Mouse (Mus musculus): Measurements from ENCODE around the gene Brd1.
"Not testable (repeated sequence)": the region's sequence is repeated elsewhere in the genome, so short reads cannot be mapped to it uniquely, and the experiment has no call there.

Brd1 gene

GRCm38 (mm10) chr15:88733834-88734571 lies at the start of gene Brd1:
Gene Brd1 (minus strand): TSS chr15:88734233.
- H3K36me3 ChIP-seq (ENCODE audit: control insufficient read depth, insufficient read depth, low read length, poor library complexity, severe bottlenecking) = no peaks in the 10 kb centered on the region
- DNase-seq (ENCODE audit: low read depth, low spot score) = peak; percentile 59

GRCm38 (mm10) chr15:88774630-88775029 lies 40.6 kb upstream of the Brd1 start:
- not testable (repeated sequence) for H3K36me3 ChIP-seq (ENCODE audit: control insufficient read depth, insufficient read depth, low read length, poor library complexity, severe bottlenecking); H3K27me3 ChIP-seq (ENCODE audit: control insufficient read depth, insufficient read depth, low read length, poor library complexity, severe bottlenecking); DNase-seq (ENCODE audit: low read depth, low spot score)

More at GRCm38 (mm10) chr15:88733834-88734571, at the start of gene Brd1:
- H3K27me3 ChIP-seq (ENCODE audit: control insufficient read depth, insufficient read depth, low read length, poor library complexity, severe bottlenecking) = no peaks in the 10 kb centered on the region

- no peaks in the 10 kb centered on the region for H3K27me3 ChIP-seq (ENCODE audit: control insufficient read depth, insufficient read depth, low read length, poor library complexity, severe bottlenecking)
- no peak for DNase-seq (ENCODE audit: low read depth, low spot score)
- 0 out of 2 replicates have a peak, but pooled peaks cover 4% of the 10 kb centered on the region for H3K36me3 ChIP-seq (ENCODE audit: control insufficient read depth, insufficient read depth, low read length, poor library complexity, severe bottlenecking)
These were observed 34.5 kb upstream of the Brd1 start for GRCm38 (mm10) chr15:88768537-88768936.

GRCm38 (mm10) chr15:88766139-88766538 lies 32.1 kb upstream of the Brd1 start:
- not testable (repeated sequence) for H3K27me3 ChIP-seq (ENCODE audit: control insufficient read depth, insufficient read depth, low read length, poor library complexity, severe bottlenecking); H3K36me3 ChIP-seq (ENCODE audit: control insufficient read depth, insufficient read depth, low read length, poor library complexity, severe bottlenecking)
- DNase-seq (ENCODE audit: low read depth, low spot score) = peak; percentile 23

GRCm38 (mm10) chr15:88761551-88761950 lies 27.5 kb upstream of the Brd1 start:
- Histone ChIP-seq H3K36me3 (ENCODE audit: control insufficient read depth, insufficient read depth, low read length, poor library complexity, severe bottlenecking) (peaks cover 3% of the 10 kb centered on the region; the same call in 1 of the 2 replicates), H3K27me3 (ENCODE audit: control insufficient read depth, insufficient read depth, low read length, poor library complexity, severe bottlenecking) (no peaks in the 10 kb centered on the region)
- DNase-seq (ENCODE audit: low read depth, low spot score) = no peak

- Histone ChIP-seq H3K27me3 (ENCODE audit: control insufficient read depth, insufficient read depth, low read length, poor library complexity, severe bottlenecking) (no peaks in the 10 kb centered on the region), H3K36me3 (ENCODE audit: control insufficient read depth, insufficient read depth, low read length, poor library complexity, severe bottlenecking) (peaks cover 3% of the 10 kb centered on the region; the same call in 1 of the 2 replicates)
- DNase-seq (ENCODE audit: low read depth, low spot score) = no peak
These were observed 24.0 kb upstream of the Brd1 start for GRCm38 (mm10) chr15:88758061-88758460.

GRCm38 (mm10) chr15:88755761-88756160 lies 21.7 kb upstream of the Brd1 start:
- H3K27me3 ChIP-seq (ENCODE audit: control insufficient read depth, insufficient read depth, low read length, poor library complexity, severe bottlenecking) = no peaks in the 10 kb centered on the region
- H3K36me3 ChIP-seq (ENCODE audit: control insufficient read depth, insufficient read depth, low read length, poor library complexity, severe bottlenecking) = peaks cover 3% of the 10 kb centered on the region; the same call in 1 of the 2 replicates
- no peak for DNase-seq (ENCODE audit: low read depth, low spot score)

GRCm38 (mm10) chr15:88754896-88755295 lies 20.9 kb upstream of the Brd1 start:
- Histone ChIP-seq H3K27me3 (ENCODE audit: control insufficient read depth, insufficient read depth, low read length, poor library complexity, severe bottlenecking) (no peaks in the 10 kb centered on the region), H3K36me3 (ENCODE audit: control insufficient read depth, insufficient read depth, low read length, poor library complexity, severe bottlenecking) (peaks cover 3% of the 10 kb centered on the region; the same call in 1 of the 2 replicates)
- DNase-seq (ENCODE audit: low read depth, low spot score) = no peak

GRCm38 (mm10) chr15:88752403-88752733 lies 18.3 kb upstream of the Brd1 start:
- H3K36me3 ChIP-seq (ENCODE audit: control insufficient read depth, insufficient read depth, low read length, poor library complexity, severe bottlenecking) = no peaks in the 10 kb centered on the region
- H3K27me3 ChIP-seq (ENCODE audit: control insufficient read depth, insufficient read depth, low read length, poor library complexity, severe bottlenecking) = no peaks in the 10 kb centered on the region
- DNase-seq (ENCODE audit: low read depth, low spot score) = no peak

- DNase-seq (ENCODE audit: low read depth, low spot score) = peak; percentile 83
- Histone ChIP-seq H3K36me3 (ENCODE audit: control insufficient read depth, insufficient read depth, low read length, poor library complexity, severe bottlenecking) (no peaks in the 10 kb centered on the region), H3K27me3 (ENCODE audit: control insufficient read depth, insufficient read depth, low read length, poor library complexity, severe bottlenecking) (no peaks in the 10 kb centered on the region)
These were observed 17.8 kb upstream of the Brd1 start, which contains the start of gene Zbed4 for GRCm38 (mm10) chr15:88751564-88752402. Gene Zbed4 (plus strand): TSS chr15:88751660.

- Histone ChIP-seq H3K27me3 (ENCODE audit: control insufficient read depth, insufficient read depth, low read length, poor library complexity, severe bottlenecking) (no peaks in the 10 kb centered on the region), H3K36me3 (ENCODE audit: control insufficient read depth, insufficient read depth, low read length, poor library complexity, severe bottlenecking) (no peaks in the 10 kb centered on the region)
- peak; percentile 100 for DNase-seq (ENCODE audit: low read depth, low spot score)
These were observed 16.9 kb upstream of the Brd1 start for GRCm38 (mm10) chr15:88750677-88751563.

- DNase-seq (ENCODE audit: low read depth, low spot score) = no peak
- Histone ChIP-seq H3K27me3 (ENCODE audit: control insufficient read depth, insufficient read depth, low read length, poor library complexity, severe bottlenecking) (no peaks in the 10 kb centered on the region), H3K36me3 (ENCODE audit: control insufficient read depth, insufficient read depth, low read length, poor library complexity, severe bottlenecking) (no peaks in the 10 kb centered on the region)
These were observed 16.0 kb upstream of the Brd1 start for GRCm38 (mm10) chr15:88750032-88750431.

GRCm38 (mm10) chr15:88749617-88750016 lies 15.6 kb upstream of the Brd1 start:
- not testable (repeated sequence) for H3K27me3 ChIP-seq (ENCODE audit: control insufficient read depth, insufficient read depth, low read length, poor library complexity, severe bottlenecking); H3K36me3 ChIP-seq (ENCODE audit: control insufficient read depth, insufficient read depth, low read length, poor library complexity, severe bottlenecking); DNase-seq (ENCODE audit: low read depth, low spot score)

GRCm38 (mm10) chr15:88745926-88746325 lies 11.9 kb upstream of the Brd1 start:
- no peak for DNase-seq (ENCODE audit: low read depth, low spot score)
- H3K36me3 ChIP-seq (ENCODE audit: control insufficient read depth, insufficient read depth, low read length, poor library complexity, severe bottlenecking) = no peaks in the 10 kb centered on the region
- H3K27me3 ChIP-seq (ENCODE audit: control insufficient read depth, insufficient read depth, low read length, poor library complexity, severe bottlenecking) = no peaks in the 10 kb centered on the region
